Comparison of ENCODE assay signal across 14 mouse cellular contexts in the genomic region with DNA sequence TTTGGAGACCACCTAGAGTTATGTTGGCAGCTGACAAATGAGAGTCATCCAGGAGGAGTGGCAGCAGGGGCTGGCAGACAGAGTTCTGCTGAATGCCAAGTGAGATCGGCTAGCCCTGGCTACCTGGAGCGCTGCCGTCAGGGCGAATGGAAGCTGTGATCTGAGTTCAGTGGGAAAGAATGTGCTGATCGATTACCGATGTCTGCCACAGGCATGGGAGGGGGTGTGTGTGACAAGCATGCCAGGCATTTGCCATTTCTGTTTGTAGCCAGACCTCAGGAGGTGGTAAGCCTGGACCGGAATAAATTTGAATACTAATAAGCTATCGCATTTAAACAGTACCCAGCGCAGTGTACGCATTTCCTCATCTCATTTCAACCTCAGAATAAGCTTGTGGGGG.
DNase-seq lines count a peak whose midpoint lies in the region; ATAC-seq and TF ChIP-seq lines count a peak whose summit lies in the region.
"Had no signal": no experiment of that assay in that cellular context is flagged by ENCODE, and none has a peak within 500 bp of the region (broad histone marks: within the 10 kb centered on the region; RNA-seq: fewer than 3 reads in every experiment).

No protein-coding gene starts in this region.

- H3K4me1 ChIP-seq in forebrain, embryonic 13.5 days, result peaks cover 52% of the 10 kb centered on the region
- H3K4me1 ChIP-seq in hindbrain, embryonic 12.5 days, result peaks cover 76% of the 10 kb centered on the region
- H3K4me1 ChIP-seq in neural tube, embryonic 13.5 days (replicated peaks), result peaks cover 95% of the 10 kb centered on the region
- H3K4me1 ChIP-seq in heart, adult 2 months (ENCODE audit: control insufficient read depth, insufficient read depth, low read length), result peaks cover 1% of the 10 kb centered on the region; the same call in 1 of the 2 replicates

- H3K36me3 ChIP-seq in forebrain, embryonic 13.5 days (ENCODE audit: poor library complexity, severe bottlenecking), result peaks cover 6% of the 10 kb centered on the region; the same call in 1 of the 2 replicates
- H3K36me3 ChIP-seq in hindbrain, embryonic 12.5 days, result no peaks in the 10 kb centered on the region
- H3K36me3 ChIP-seq in neural tube, embryonic 13.5 days, result no peaks in the 10 kb centered on the region
- no peaks in the 10 kb centered on the region for H3K36me3 ChIP-seq in heart, adult 2 months (ENCODE audit: control insufficient read depth, insufficient read depth, low read length)
- H3K36me3 ChIP-seq: heart, embryonic 15.5 days; kidney, embryonic 15.5 days had no signal

- no peak for TF ChIP-seq POLR2A in heart, adult 2 months (IDR thresholded peaks at IDR 0.05; ENCODE audit: insufficient read depth, low read depth, low read length)

- TF ChIP-seq CTCF in left cerebral cortex, adult 2 months (IDR thresholded peaks at IDR 0.05), result no peak
- TF ChIP-seq CTCF in heart, adult 2 months (IDR thresholded peaks at IDR 0.05), result no peak

- H3K4me2 ChIP-seq in forebrain, embryonic 13.5 days, result no peak overlapping the region
- H3K4me2 ChIP-seq in hindbrain, embryonic 12.5 days (replicated peaks), result no peak overlapping the region
- H3K4me2 ChIP-seq in neural tube, embryonic 13.5 days, result no peak overlapping the region
- H3K4me2 ChIP-seq: heart, embryonic 15.5 days; kidney, embryonic 15.5 days had no signal

- TF ChIP-seq EP300 in heart, adult 2 months (IDR thresholded peaks at IDR 0.05; ENCODE audit: insufficient read depth, low read depth, low read length), result no peak

- no peak overlapping the region for H3K27ac ChIP-seq in left cerebral cortex, adult 2 months
- 0 out of 2 replicates have a peak overlapping the region, but pooled peaks have one; percentile 20 for H3K27ac ChIP-seq in forebrain, embryonic 13.5 days
- peak overlapping the region; percentile 69 for H3K27ac ChIP-seq in hindbrain, embryonic 12.5 days
- peak overlapping the region; percentile 70 for H3K27ac ChIP-seq in neural tube, embryonic 13.5 days (replicated peaks)
- no peak overlapping the region for H3K27ac ChIP-seq in heart, adult 2 months
- H3K27ac ChIP-seq: heart, embryonic 15.5 days; kidney, embryonic 15.5 days; liver, embryonic 14.5 days had no signal

- H3K4me3 ChIP-seq in left cerebral cortex, adult 2 months, result no peak overlapping the region
- no peak overlapping the region for H3K4me3 ChIP-seq in forebrain, embryonic 13.5 days
- H3K4me3 ChIP-seq in hindbrain, embryonic 12.5 days, result no peak overlapping the region
- no peak overlapping the region for H3K4me3 ChIP-seq in neural tube, embryonic 13.5 days
- H3K4me3 ChIP-seq in heart, adult 2 months, result no peak overlapping the region
- H3K4me3 ChIP-seq: heart, embryonic 15.5 days; kidney, embryonic 15.5 days had no signal

- H3K9me3 ChIP-seq in forebrain, embryonic 13.5 days (replicated peaks), result no peaks in the 10 kb centered on the region
- H3K9me3 ChIP-seq in hindbrain, embryonic 12.5 days (replicated peaks), result no peaks in the 10 kb centered on the region
- no peaks in the 10 kb centered on the region for H3K9me3 ChIP-seq in neural tube, embryonic 13.5 days
- H3K9me3 ChIP-seq: heart, embryonic 15.5 days; kidney, embryonic 15.5 days had no signal

- WGBS in forebrain, embryonic 13.5 days, result 9% methylated on average over 10 of the region's 10 CpGs
- 14% methylated on average over 10 of the region's 10 CpGs for WGBS in hindbrain, embryonic 12.5 days
- 20% methylated on average over 10 of the region's 10 CpGs for WGBS in neural tube, embryonic 13.5 days
- WGBS in heart, adult 2 months, result 49% methylated on average over 10 of the region's 10 CpGs

- H3K9ac ChIP-seq in forebrain, embryonic 13.5 days, result no peak overlapping the region
- no peak overlapping the region for H3K9ac ChIP-seq in hindbrain, embryonic 12.5 days
- no peak overlapping the region for H3K9ac ChIP-seq in neural tube, embryonic 13.5 days
- H3K9ac ChIP-seq in heart, adult 2 months (ENCODE audit: low read depth, low read length), result no peak overlapping the region
- H3K9ac ChIP-seq: heart, embryonic 15.5 days; kidney, embryonic 15.5 days; liver, embryonic 14.5 days had no signal

- intact Hi-C loops in left cerebral cortex, postnatal 4 days (cut with DNase I), result no loop called here
- intact Hi-C loops in left cerebral cortex, adult 2 months (cut with DNase I), result no loop called here
- intact Hi-C loops in heart, adult 2 months (cut with DNase I), result no loop called here

- peaks cover 28% of the 10 kb centered on the region for H3K27me3 ChIP-seq in forebrain, embryonic 13.5 days
- H3K27me3 ChIP-seq in hindbrain, embryonic 12.5 days, result peaks cover 57% of the 10 kb centered on the region
- peaks cover 12% of the 10 kb centered on the region for H3K27me3 ChIP-seq in neural tube, embryonic 13.5 days
- no peaks in the 10 kb centered on the region for H3K27me3 ChIP-seq in heart, adult 2 months (ENCODE audit: control insufficient read depth, insufficient read depth, low read length)

- peak; percentile 55 for ATAC-seq in forebrain, embryonic 13.5 days
- peak; percentile 63 for ATAC-seq in hindbrain, embryonic 12.5 days (ENCODE audit: low FRiP score)
- ATAC-seq in neural tube, embryonic 13.5 days (ENCODE audit: low read depth), result peak; percentile 22; the same call in 1 of the 2 replicates
- ATAC-seq: inflammation-experienced regulatory T-cells, adult 6 months had no signal

- H3K79me2 ChIP-seq in heart, adult 2 months (replicated peaks; ENCODE audit: control insufficient read depth, insufficient read depth, low read length), result no peaks in the 10 kb centered on the region

- DNase-seq in left cerebral cortex, postnatal 4 days, result peak; percentile 69
- DNase-seq in left cerebral cortex, adult 2 months (ENCODE audit: extremely low spot score in 1 of 2, low spot score in 2 of 2), result no peak
- DNase-seq in heart, adult 2 months, result no peak
- no peak for DNase-seq in c-Kit-positive CD71-positive TER-119-positive erythroid progenitor cells, embryonic 14.5 days (ENCODE audit: low spot score)
- DNase-seq: lung, postnatal 14 days; right cerebral cortex, postnatal 14 days; thymus, adult 18-20 months had no signal

Comparison
In these comparisons a context has a peak if more than half of its experiments do, and no peak if none do; other contexts are left out.
1. H3K27ac ChIP-seq: peak in forebrain, embryonic 13.5 days (single experiment), hindbrain, embryonic 12.5 days (single experiment) and neural tube, embryonic 13.5 days (single experiment); none in left cerebral cortex, adult 2 months (single experiment) and heart, adult 2 months (single experiment).
2. Peak in every context shown above with its lines, with median percentiles within 50 percentile points of each other: ATAC-seq.